Mouse (Mus musculus): ENCODE data around the gene Cdh23.

Gene Cdh23

GRCm38 (mm10) chr10:60349056-60349455 lies 347.2 kb downstream of the Cdh23 start:
- peak; percentile 69 for DNase-seq (ENCODE audit: extremely low read depth, insufficient read length, low spot score)

GRCm38 (mm10) chr10:60347768-60348610 lies 348.3 kb downstream of the Cdh23 start:
- no peak for DNase-seq (ENCODE audit: extremely low read depth, insufficient read length, low spot score)

DNA sequence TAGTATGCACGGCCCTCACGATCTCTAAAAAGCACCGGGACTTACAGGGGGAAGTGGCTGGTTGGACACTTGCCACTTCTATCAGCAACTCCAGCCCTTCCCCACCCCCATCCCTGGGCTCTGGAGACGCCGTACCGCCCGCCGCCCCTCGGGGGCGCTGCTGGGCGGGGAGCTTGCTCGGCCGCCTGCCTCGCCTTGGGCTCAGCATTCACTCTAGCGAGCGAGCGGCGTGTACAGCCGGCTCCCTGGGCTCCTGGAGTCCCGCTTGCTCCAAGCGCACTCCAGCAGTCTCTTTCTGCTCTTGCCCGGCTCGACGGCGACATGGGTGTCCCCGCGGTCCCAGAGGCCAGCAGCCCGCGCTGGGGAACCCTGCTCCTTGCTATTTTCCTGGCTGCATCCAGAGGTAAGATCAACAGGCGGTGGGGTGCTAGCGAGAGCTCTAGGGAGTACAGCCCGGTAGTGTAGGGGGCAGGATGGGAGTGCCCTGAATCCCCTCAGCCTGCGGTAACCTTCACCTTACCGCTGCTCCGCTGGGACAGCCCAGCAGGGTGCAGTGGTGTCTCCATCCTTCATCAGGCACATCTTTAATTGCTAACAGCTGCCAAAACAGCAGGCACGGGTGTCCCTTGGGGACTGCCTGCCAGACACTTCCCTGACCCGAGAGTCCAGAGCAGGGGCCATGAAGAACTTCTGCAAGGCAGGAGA lies 349.4 kb downstream of the Cdh23 start, which contains the start of gene Vsir:
Vsir (plus strand) TSS at position 151 of the 705 bp plus-strand sequence.
- DNase-seq (ENCODE audit: extremely low read depth, insufficient read length, low spot score), result peak; percentile 41

- DNase-seq (ENCODE audit: extremely low read depth, insufficient read length, low spot score), result no peak
Observed at GRCm38 (mm10) chr10:60346056-60346455, 350.2 kb downstream of the Cdh23 start.

DNA sequence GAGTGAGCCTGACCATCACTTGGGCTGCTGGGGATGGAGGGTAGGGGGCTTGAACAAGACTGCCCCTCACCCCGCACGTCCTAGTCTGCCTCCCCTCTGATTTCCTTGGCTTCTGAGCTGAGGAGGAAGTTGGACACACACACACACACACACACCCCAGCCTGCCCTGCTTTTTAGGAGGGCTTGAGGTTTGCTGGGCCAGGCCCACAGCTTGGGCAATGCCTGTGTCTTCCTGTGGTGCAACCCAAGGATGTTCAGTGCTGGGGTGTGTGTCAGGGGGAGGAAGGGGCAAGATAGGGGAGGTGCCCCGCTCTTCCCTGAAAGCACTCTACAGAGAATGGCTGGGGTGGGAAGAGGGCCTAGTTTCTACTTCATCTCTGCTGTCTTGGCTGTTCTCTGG lies 352.2 kb downstream of the Cdh23 start:
- no peak for DNase-seq (ENCODE audit: extremely low read depth, insufficient read length, low spot score)

GRCm38 (mm10) chr10:60341528-60341927 lies 354.8 kb downstream of the Cdh23 start:
- no peak for DNase-seq (ENCODE audit: extremely low read depth, insufficient read length, low spot score)

GRCm38 (mm10) chr10:60335021-60335420 lies 361.3 kb downstream of the Cdh23 start:
- DNase-seq (ENCODE audit: extremely low read depth, insufficient read length, low spot score), result no peak

GRCm38 (mm10) chr10:60334583-60334982 lies 361.7 kb downstream of the Cdh23 start:
- DNase-seq (ENCODE audit: extremely low read depth, insufficient read length, low spot score), result no peak

- no peak for DNase-seq (ENCODE audit: extremely low read depth, insufficient read length, low spot score)
Observed at GRCm38 (mm10) chr10:60328963-60329650, 367.2 kb downstream of the Cdh23 start.

DNA sequence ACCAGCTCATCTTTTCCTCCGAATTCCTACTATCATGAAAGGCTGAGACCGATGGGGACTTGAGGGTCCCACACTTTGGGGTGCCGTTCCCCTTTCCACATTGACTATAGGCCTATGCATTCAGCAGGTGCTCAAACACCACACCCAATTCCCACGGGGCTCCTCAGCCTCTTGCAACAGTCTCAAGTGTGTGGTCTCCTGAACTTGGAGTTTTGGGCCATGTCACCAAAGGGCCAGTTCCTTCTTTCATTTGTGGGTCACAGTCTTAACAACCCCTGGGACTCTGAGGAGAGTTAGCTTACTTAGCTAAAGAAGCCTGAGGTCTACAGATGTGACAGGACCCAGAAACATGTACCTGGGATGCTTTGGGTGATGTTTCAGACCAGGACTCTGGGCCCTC lies 380.1 kb downstream of the Cdh23 start:
- DNase-seq (ENCODE audit: extremely low read depth, insufficient read length, low spot score), result no peak

DNA sequence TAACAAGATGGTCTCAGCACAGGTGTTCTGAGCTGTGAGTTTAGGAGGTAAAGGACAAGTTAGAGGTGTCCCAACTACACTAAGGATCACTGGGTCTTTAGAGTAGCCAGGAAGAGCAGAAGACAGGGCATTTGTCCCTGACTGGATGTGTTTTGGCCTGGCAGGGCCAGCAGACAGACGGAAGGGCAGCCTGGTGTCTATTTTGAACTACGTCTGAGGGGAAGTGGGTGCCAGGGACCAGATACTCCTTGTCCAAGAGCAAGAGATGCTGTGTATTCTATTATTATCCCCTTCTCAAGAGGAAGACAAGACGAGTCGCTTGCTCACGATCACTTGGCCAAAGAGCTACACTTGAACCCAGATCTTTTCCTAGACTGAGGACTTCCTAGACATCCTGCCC lies 382.7 kb downstream of the Cdh23 start:
- no peak for DNase-seq (ENCODE audit: extremely low read depth, insufficient read length, low spot score)

GRCm38 (mm10) chr10:60310629-60311028 lies 385.7 kb downstream of the Cdh23 start:
- no peak for DNase-seq (ENCODE audit: extremely low read depth, insufficient read length, low spot score)

GRCm38 (mm10) chr10:60304854-60305628 lies 391.2 kb downstream of the Cdh23 start:
- DNase-seq (ENCODE audit: extremely low read depth, insufficient read length, low spot score), result peak; percentile 42

- no peak for DNase-seq (ENCODE audit: extremely low read depth, insufficient read length, low spot score)
Observed at GRCm38 (mm10) chr10:60303419-60303818, 392.9 kb downstream of the Cdh23 start.

DNA sequence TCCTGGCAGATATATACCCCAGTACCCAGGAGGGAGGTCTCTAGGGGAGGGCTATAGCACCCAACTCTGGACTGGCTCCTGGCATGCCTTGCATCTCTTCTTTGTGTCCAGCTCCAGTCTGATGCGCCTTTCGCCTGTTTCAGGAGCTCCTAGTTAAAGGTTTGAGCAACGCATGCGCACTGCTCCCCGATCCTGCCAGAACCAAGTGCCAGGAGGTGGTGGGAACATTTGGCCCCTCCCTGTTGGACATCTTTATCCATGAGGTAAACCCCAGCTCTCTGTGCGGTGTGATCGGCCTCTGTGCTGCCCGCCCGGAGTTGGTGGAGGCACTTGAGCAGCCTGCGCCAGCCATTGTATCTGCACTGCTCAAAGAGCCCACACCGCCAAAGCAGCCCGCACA lies 396.7 kb downstream of the Cdh23 start:
- no peak for DNase-seq (ENCODE audit: extremely low read depth, insufficient read length, low spot score)

- no peak for DNase-seq (ENCODE audit: extremely low read depth, insufficient read length, low spot score)
Observed at GRCm38 (mm10) chr10:60296027-60296426, 400.3 kb downstream of the Cdh23 start.

- no peak for DNase-seq (ENCODE audit: extremely low read depth, insufficient read length, low spot score)
Observed at GRCm38 (mm10) chr10:60295356-60295755, 400.9 kb downstream of the Cdh23 start.

DNA sequence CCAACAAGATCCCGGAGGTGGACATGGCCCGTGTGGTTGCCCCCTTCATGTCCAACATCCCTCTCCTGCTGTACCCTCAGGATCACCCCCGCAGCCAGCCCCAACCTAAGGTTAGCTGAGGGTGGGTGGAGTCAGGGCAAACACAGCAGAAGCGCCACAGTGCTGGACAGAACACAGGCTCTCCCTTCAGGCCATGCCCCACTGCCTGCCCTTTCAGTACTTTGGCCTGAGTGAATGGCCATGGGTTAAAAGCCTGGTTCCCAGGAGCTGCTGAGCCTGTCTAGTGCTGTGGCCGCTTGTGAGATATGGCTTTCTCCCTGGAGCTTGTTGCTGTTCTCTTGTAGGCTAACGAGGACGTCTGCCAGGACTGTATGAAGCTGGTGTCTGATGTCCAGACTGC lies 401.7 kb downstream of the Cdh23 start:
- no peak for DNase-seq (ENCODE audit: extremely low read depth, insufficient read length, low spot score)

- no peak for DNase-seq (ENCODE audit: extremely low read depth, insufficient read length, low spot score)
Observed at GRCm38 (mm10) chr10:60292209-60292608, 404.1 kb downstream of the Cdh23 start.

DNA sequence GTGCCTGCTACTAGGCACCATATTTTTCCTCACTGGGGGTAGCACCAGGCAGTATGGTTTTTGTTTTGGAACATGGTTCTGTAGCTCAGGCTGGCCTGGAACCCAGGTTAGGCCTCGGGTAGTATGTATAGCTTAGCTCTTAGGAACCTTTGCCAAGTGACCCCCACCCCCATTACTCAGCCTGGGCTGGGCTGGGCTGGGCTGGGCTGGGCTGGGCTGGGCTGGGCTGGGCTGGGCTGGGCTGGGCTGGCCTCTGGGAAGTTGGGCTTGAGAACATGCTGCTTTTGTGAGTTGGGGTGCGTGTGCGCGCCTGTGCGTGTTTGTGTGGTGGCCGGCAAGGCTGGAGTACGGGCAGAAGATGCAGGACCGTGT lies 405.6 kb downstream of the Cdh23 start:
- no peak for DNase-seq (ENCODE audit: extremely low read depth, insufficient read length, low spot score)
